In genomic region chr5:113788645-113789044, GRCm38 (mm10) we compare ENCODE assay signal across 11 mouse cellular contexts. TPM values are rescaled to one million over a fixed set of nuclear protein-coding genes. Genes with fewer than 3 reads are reported as not detected.
DNase-seq lines count a peak whose midpoint lies in the region; ATAC-seq and TF ChIP-seq lines count a peak whose summit lies in the region.
"Had no signal": no experiment of that assay in that cellular context is flagged by ENCODE, and none has a peak within 500 bp of the region (broad histone marks: within the 10 kb centered on the region; RNA-seq: fewer than 3 reads in every experiment).

No protein-coding gene starts in this region.

- H3K4me1 ChIP-seq in liver, adult 2 months (ENCODE audit: control insufficient read depth, insufficient read depth, low read length), result peaks cover 6% of the 10 kb centered on the region
- peaks cover 36% of the 10 kb centered on the region for H3K4me1 ChIP-seq in liver, embryonic 11.5 days (replicated peaks; ENCODE audit: control insufficient read depth, insufficient read depth, low read length)
- H3K4me1 ChIP-seq in embryonic facial prominence, embryonic 15.5 days, result peaks cover 58% of the 10 kb centered on the region
- H3K4me1 ChIP-seq in neural tube, embryonic 15.5 days, result peaks cover 13% of the 10 kb centered on the region

- TF ChIP-seq CTCF in liver, adult 2 months (IDR thresholded peaks at IDR 0.05; ENCODE audit: low read depth, low read length), result no peak

- no peak for TF ChIP-seq POLR2A in liver, adult 2 months (IDR thresholded peaks at IDR 0.05; ENCODE audit: extremely low read depth, insufficient read depth, low read length)

- H3K9ac ChIP-seq in liver, adult 2 months (ENCODE audit: low read depth, low read length), result no peak overlapping the region
- no peak overlapping the region for H3K9ac ChIP-seq in liver, embryonic 11.5 days (ENCODE audit: low read depth, low read length)
- H3K9ac ChIP-seq in embryonic facial prominence, embryonic 15.5 days, result no peak overlapping the region
- H3K9ac ChIP-seq in neural tube, embryonic 15.5 days (replicated peaks), result no peak overlapping the region

- no peak overlapping the region for H3K4me3 ChIP-seq in liver, adult 2 months (ENCODE audit: insufficient read depth, low read depth, low read length)
- no peak overlapping the region for H3K4me3 ChIP-seq in liver, embryonic 11.5 days (ENCODE audit: low read depth, low read length)
- H3K4me3 ChIP-seq in embryonic facial prominence, embryonic 15.5 days (replicated peaks), result no peak overlapping the region
- H3K4me3 ChIP-seq in neural tube, embryonic 15.5 days (replicated peaks), result no peak overlapping the region

- DNase-seq in adrenal gland, postnatal 14 days, result peak; percentile 34
- DNase-seq in adrenal gland, postnatal 4 days (ENCODE audit: low spot score in 2 of 2), result no peak
- DNase-seq in liver, adult 2 months (ENCODE audit: extremely low read depth, low read depth, low spot score), result peak; percentile 20
- DNase-seq in liver, embryonic 11.5 days (ENCODE audit: low spot score), result no peak
- DNase-seq in testis, postnatal 10 days (ENCODE audit: low spot score), result no peak
- no peak for DNase-seq in spleen, postnatal 14 days (ENCODE audit: low spot score in 2 of 2)
- DNase-seq: gastrocnemius, postnatal 36 days had no signal

- H3K9me3 ChIP-seq in liver, embryonic 11.5 days (ENCODE audit: control insufficient read depth, low read length), result no peaks in the 10 kb centered on the region
- no peaks in the 10 kb centered on the region for H3K9me3 ChIP-seq in embryonic facial prominence, embryonic 15.5 days (replicated peaks)
- H3K9me3 ChIP-seq in neural tube, embryonic 15.5 days (replicated peaks), result no peaks in the 10 kb centered on the region

- no peak for ATAC-seq in liver, embryonic 11.5 days (replicated peaks; ENCODE audit: low FRiP score)
- no peak for ATAC-seq in embryonic facial prominence, embryonic 15.5 days (ENCODE audit: insufficient number of reproducible peaks, low FRiP score, low TSS enrichment, low read depth)
- ATAC-seq in neural tube, embryonic 15.5 days (ENCODE audit: low FRiP score), result no peak
- ATAC-seq: forebrain, embryonic 16.5 days had no signal

- no peaks in the 10 kb centered on the region for H3K27me3 ChIP-seq in liver, adult 2 months (ENCODE audit: control insufficient read depth, insufficient read depth, low read length)
- H3K27me3 ChIP-seq in liver, embryonic 11.5 days (replicated peaks; ENCODE audit: control insufficient read depth, insufficient read depth, low read length), result peaks cover 8% of the 10 kb centered on the region
- no peaks in the 10 kb centered on the region for H3K27me3 ChIP-seq in embryonic facial prominence, embryonic 15.5 days
- H3K27me3 ChIP-seq in neural tube, embryonic 15.5 days (replicated peaks), result 0 out of 2 replicates have a peak, but pooled peaks cover 2% of the 10 kb centered on the region

- no peaks in the 10 kb centered on the region for H3K36me3 ChIP-seq in liver, adult 2 months (ENCODE audit: control insufficient read depth, insufficient read depth, low read length)
- no peaks in the 10 kb centered on the region for H3K36me3 ChIP-seq in liver, embryonic 11.5 days (ENCODE audit: control insufficient read depth, insufficient read depth, low read length)
- 0 out of 2 replicates have a peak, but pooled peaks cover 4% of the 10 kb centered on the region for H3K36me3 ChIP-seq in embryonic facial prominence, embryonic 15.5 days
- H3K36me3 ChIP-seq in neural tube, embryonic 15.5 days, result no peaks in the 10 kb centered on the region

- 34% methylated on average over 6 of the region's 6 CpGs for WGBS in liver, adult 2 months
- WGBS in liver, embryonic 11.5 days, result 51% methylated on average over 6 of the region's 6 CpGs
- WGBS in embryonic facial prominence, embryonic 15.5 days, result 35% methylated on average over 6 of the region's 6 CpGs
- 31% methylated on average over 6 of the region's 6 CpGs for WGBS in neural tube, embryonic 15.5 days

- no peak overlapping the region for H3K4me2 ChIP-seq in liver, embryonic 11.5 days
- H3K4me2 ChIP-seq in embryonic facial prominence, embryonic 15.5 days (replicated peaks), result no peak overlapping the region
- H3K4me2 ChIP-seq in neural tube, embryonic 15.5 days, result no peak overlapping the region

- no peak overlapping the region for H3K27ac ChIP-seq in liver, adult 2 months (replicated peaks; ENCODE audit: insufficient read depth, low read depth, low read length)
- no peak overlapping the region for H3K27ac ChIP-seq in liver, embryonic 11.5 days (ENCODE audit: low read depth, low read length)
- peak overlapping the region; percentile 85 for H3K27ac ChIP-seq in embryonic facial prominence, embryonic 15.5 days (replicated peaks)
- H3K27ac ChIP-seq in neural tube, embryonic 15.5 days (replicated peaks), result 0 out of 2 replicates have a peak overlapping the region, but pooled peaks have one; percentile 18
- H3K27ac ChIP-seq: macrophage had no signal

- no peaks in the 10 kb centered on the region for H3K79me2 ChIP-seq in liver, adult 2 months (ENCODE audit: control insufficient read depth, insufficient read depth, low read length)

RNA-seq across cellular contexts. Expression of gene Tmem119, which starts 11.7 kb away (rescaled TPM):
- 9.6 and 10.9 TPM in 2 replicates for total RNA-seq in adrenal gland, postnatal 14 days (2021)
- total RNA-seq in adrenal gland, postnatal 4 days (2021), result 10 to 100 TPM; 24.5 to 25.2 TPM
- total RNA-seq in liver, adult 2 months (2014; rRNA removed), result 0.27 and 0.46 TPM in 2 replicates
- 0.73 and 0.83 TPM in 2 replicates for polyA plus RNA-seq in liver, adult 2 months (2012; rRNA removed)
- polyA plus RNA-seq in liver, embryonic 11.5 days (2014; fragmentation: Nextera tagmentation; extraction: Ambion mirVana), result 15.6 and 16.9 TPM in 2 replicates
- polyA plus RNA-seq in embryonic facial prominence, embryonic 15.5 days (2015; fragmentation: Nextera tagmentation; extraction: Ambion mirVana), result 197 and 220 TPM in 2 replicates
- 12.1 and 23.1 TPM in 2 replicates for polyA plus RNA-seq in neural tube, embryonic 15.5 days (2015; fragmentation: Nextera tagmentation; extraction: Ambion mirVana)
- polyA plus RNA-seq: macrophage had no signal

RNA-seq across cellular contexts. Expression of gene Iscu, which starts 16.1 kb away (rescaled TPM):
- total RNA-seq in adrenal gland, postnatal 14 days (2021), result 429 and 451 TPM in 2 replicates
- 100 to 1,000 TPM; 417 to 454 TPM for total RNA-seq in adrenal gland, postnatal 4 days (2021)
- 121 and 133 TPM in 2 replicates for total RNA-seq in liver, adult 2 months (2014; rRNA removed)
- polyA plus RNA-seq in liver, adult 2 months (2012; rRNA removed), result 104 and 121 TPM in 2 replicates
- polyA plus RNA-seq in liver, embryonic 11.5 days (2014; fragmentation: Nextera tagmentation; extraction: Ambion mirVana), result 109 and 117 TPM in 2 replicates
- polyA plus RNA-seq in embryonic facial prominence, embryonic 15.5 days (2015; fragmentation: Nextera tagmentation; extraction: Ambion mirVana), result 102 and 106 TPM in 2 replicates
- 88.6 and 90.9 TPM in 2 replicates for polyA plus RNA-seq in neural tube, embryonic 15.5 days (2015; fragmentation: Nextera tagmentation; extraction: Ambion mirVana)

RNA-seq across cellular contexts. Expression of gene Sart3, which starts 16.3 kb away (rescaled TPM):
- 33.8 and 38.4 TPM in 2 replicates for total RNA-seq in adrenal gland, postnatal 14 days (2021)
- 10 to 100 TPM; 48.2 to 53.9 TPM for total RNA-seq in adrenal gland, postnatal 4 days (2021)
- total RNA-seq in liver, adult 2 months (2014; rRNA removed), result 6.0 and 7.7 TPM in 2 replicates
- 6.3 and 9.0 TPM in 2 replicates for polyA plus RNA-seq in liver, adult 2 months (2012; rRNA removed)
- 52.0 and 54.4 TPM in 2 replicates for polyA plus RNA-seq in liver, embryonic 11.5 days (2014; fragmentation: Nextera tagmentation; extraction: Ambion mirVana)
- polyA plus RNA-seq in embryonic facial prominence, embryonic 15.5 days (2015; fragmentation: Nextera tagmentation; extraction: Ambion mirVana), result 47.9 and 48.0 TPM in 2 replicates
- 40.7 and 42.3 TPM in 2 replicates for polyA plus RNA-seq in neural tube, embryonic 15.5 days (2015; fragmentation: Nextera tagmentation; extraction: Ambion mirVana)

RNA-seq across cellular contexts. Expression of gene Selplg, which starts 43.8 kb away (rescaled TPM):
- 4.1 and 16.3 TPM in 2 replicates for total RNA-seq in adrenal gland, postnatal 14 days (2021)
- 1 to 10 TPM; 3.2 to 4.3 TPM for total RNA-seq in adrenal gland, postnatal 4 days (2021)
- 1.1 and 2.3 TPM in 2 replicates for total RNA-seq in liver, adult 2 months (2014; rRNA removed)
- 5.4 and 6.2 TPM in 2 replicates for polyA plus RNA-seq in liver, adult 2 months (2012; rRNA removed)
- polyA plus RNA-seq in liver, embryonic 11.5 days (2014; fragmentation: Nextera tagmentation; extraction: Ambion mirVana), result 17.1 and 17.8 TPM in 2 replicates
- polyA plus RNA-seq in embryonic facial prominence, embryonic 15.5 days (2015; fragmentation: Nextera tagmentation; extraction: Ambion mirVana), result 5.3 TPM in 2 replicates
- polyA plus RNA-seq in neural tube, embryonic 15.5 days (2015; fragmentation: Nextera tagmentation; extraction: Ambion mirVana), result 2.3 and 27.7 TPM in 2 replicates

RNA-seq across cellular contexts. Expression of gene Ficd, which starts 53.0 kb away (rescaled TPM):
- total RNA-seq in adrenal gland, postnatal 14 days (2021), result 8.2 and 10.4 TPM in 2 replicates
- 10 to 100 TPM; 10.7 to 13.6 TPM for total RNA-seq in adrenal gland, postnatal 4 days (2021)
- 2.5 and 2.6 TPM in 2 replicates for total RNA-seq in liver, adult 2 months (2014; rRNA removed)
- 6.6 and 7.2 TPM in 2 replicates for polyA plus RNA-seq in liver, adult 2 months (2012; rRNA removed)
- 2.9 and 3.7 TPM in 2 replicates for polyA plus RNA-seq in liver, embryonic 11.5 days (2014; fragmentation: Nextera tagmentation; extraction: Ambion mirVana)
- 8.5 and 8.7 TPM in 2 replicates for polyA plus RNA-seq in embryonic facial prominence, embryonic 15.5 days (2015; fragmentation: Nextera tagmentation; extraction: Ambion mirVana)
- 9.6 and 11.1 TPM in 2 replicates for polyA plus RNA-seq in neural tube, embryonic 15.5 days (2015; fragmentation: Nextera tagmentation; extraction: Ambion mirVana)

Comparison
In these comparisons a context has a peak if more than half of its experiments do, and no peak if none do; other contexts are left out.
1. DNase-seq: peak in adrenal gland, postnatal 14 days (single experiment) and liver, adult 2 months (single experiment); none in adrenal gland, postnatal 4 days (0 of 2), liver, embryonic 11.5 days (single experiment), testis, postnatal 10 days (single experiment) and spleen, postnatal 14 days (0 of 2).
2. H3K27ac ChIP-seq: peak in embryonic facial prominence, embryonic 15.5 days (single experiment) and neural tube, embryonic 15.5 days (single experiment); none in liver, adult 2 months (single experiment) and liver, embryonic 11.5 days (single experiment).